Mouse (Mus musculus): Measurements from ENCODE around the gene Strip2.

Gene Strip2

DNA sequence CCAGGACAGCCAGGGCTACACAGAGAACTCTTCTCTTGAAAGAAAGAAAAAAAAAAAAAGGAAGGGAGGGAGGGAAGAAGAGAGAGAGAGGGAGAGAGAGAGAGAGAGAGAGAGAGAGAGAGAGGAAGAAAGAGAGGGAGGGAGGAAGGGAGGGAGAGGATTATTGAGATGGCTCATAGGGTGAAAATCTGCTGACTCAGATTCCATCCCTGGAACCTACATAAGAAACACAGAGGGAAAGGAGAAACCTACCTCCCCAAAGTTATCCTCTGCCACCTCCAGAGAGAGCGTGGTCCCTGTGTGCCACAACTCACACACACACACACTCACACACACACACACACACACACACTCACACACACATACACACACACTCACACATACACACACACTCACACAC is 89.0 kb downstream of the Strip2 start:
- intact Hi-C loops (cut with DNase I), result loop anchor here (5.0 kb wide), 1 partner anchor 41 kb away; the partner anchor contains the start of gene Nrf1

DNA sequence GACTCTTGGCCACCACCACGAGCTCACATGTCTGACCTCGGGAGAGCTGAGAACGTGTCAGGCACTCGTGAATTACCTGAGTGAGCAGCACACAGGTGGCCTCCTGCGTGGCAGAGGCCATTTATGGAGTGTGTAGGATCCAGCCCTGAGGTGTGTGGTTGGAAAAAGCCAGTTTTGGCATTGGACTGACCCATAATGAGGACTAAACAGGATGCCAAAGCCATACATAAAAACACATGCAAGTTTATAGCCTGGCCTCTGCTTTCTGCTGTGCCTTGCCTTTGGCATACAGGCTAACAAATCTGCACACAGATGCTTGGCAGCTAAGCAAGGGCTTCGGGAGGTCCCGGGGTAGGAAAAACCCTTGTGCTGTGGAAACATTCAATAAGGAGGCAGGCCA is 92.4 kb downstream of the Strip2 start:
- intact Hi-C loops (cut with DNase I), result loop anchor here (5.0 kb wide), 1 partner anchor 38 kb away; the partner anchor contains the start of gene Nrf1

Small RNA genes within 50 kb of the gene (microRNA-seq; reads per million reads assigned to microRNA genes)
- gene Gm23049, result 0 reads per million in 2 experiments

Measured in adrenal gland (tissue).